Mouse (Mus musculus) cerebellum, adult 9-10 months (tissue): ENCODE measurements around the gene Vwa2.

ENCODE experiments used
- DNase-seq: peaks from one replicate; pipeline ENCODE4 v3.0.0; 2022

Gene Vwa2

GRCm38 (mm10) chr19:56873816-56874600, at the start of gene Vwa2:
Vwa2 (plus strand) TSS chr19:56874249.
- no peak for DNase-seq

DNA sequence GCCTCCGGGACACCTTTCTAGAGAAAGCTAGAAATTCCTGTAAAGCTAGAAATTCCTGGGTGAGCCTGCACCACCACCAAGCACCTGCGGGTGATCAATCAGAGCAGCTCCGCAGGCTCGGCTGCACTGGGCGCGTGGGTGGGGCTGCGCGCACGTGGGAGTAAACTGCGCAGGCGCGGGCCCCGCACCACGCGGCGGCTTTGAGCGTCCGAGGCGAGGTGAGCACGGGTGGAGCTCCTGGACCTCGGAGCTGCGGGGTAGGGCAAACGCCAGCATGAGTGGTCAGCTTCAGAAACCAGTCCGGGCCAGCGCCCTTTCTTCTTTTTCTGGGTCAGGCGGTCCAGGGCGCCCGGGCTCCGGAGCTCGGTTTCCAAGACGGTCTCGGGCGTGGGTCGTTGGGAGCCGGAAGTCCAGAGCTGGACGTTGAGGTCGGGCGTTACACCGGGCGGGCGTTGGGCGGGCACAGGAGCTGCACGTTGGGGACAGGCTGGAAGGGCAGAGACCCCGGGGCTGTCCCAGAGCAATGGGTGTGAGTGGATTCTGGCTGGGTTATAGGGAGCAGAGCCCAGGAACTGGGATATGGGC, 47.9 kb upstream of the Vwa2 start, which contains the start of gene Tdrd1:
Gene Tdrd1, plus strand, starts transcription at position 163 of the 585 bp plus-strand sequence.
- no peak for DNase-seq

- DNase-seq: no peak
Measured at GRCm38 (mm10) chr19:56828305-56828704, 45.7 kb upstream of the Vwa2 start.

DNA sequence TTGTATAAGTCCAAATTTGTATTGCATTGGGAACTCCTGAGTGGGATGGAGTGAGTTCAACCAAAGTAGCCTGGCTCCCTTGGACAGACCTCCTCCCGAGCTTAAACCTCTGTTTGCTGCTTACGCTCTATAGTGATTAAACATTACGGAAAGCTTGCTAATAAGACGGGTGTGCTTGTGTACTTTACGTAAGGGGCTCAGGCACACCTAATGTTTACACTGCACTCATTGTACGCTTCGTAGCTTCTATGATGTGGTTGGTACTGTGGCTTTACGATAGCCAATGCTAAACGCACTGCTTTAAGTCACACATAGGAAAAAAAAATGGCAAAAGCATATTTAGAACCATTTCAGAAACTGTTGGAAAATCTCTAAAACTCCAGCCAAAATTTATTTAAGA, 44.8 kb upstream of the Vwa2 start:
- DNase-seq: no peak

- DNase-seq: no peak
Measured at GRCm38 (mm10) chr19:56830163-56830562, 43.9 kb upstream of the Vwa2 start.

GRCm38 (mm10) chr19:56835340-56835739, 38.7 kb upstream of the Vwa2 start:
- no peak for DNase-seq

- DNase-seq: no peak
Measured at GRCm38 (mm10) chr19:56838942-56839706, 34.9 kb upstream of the Vwa2 start.

DNA sequence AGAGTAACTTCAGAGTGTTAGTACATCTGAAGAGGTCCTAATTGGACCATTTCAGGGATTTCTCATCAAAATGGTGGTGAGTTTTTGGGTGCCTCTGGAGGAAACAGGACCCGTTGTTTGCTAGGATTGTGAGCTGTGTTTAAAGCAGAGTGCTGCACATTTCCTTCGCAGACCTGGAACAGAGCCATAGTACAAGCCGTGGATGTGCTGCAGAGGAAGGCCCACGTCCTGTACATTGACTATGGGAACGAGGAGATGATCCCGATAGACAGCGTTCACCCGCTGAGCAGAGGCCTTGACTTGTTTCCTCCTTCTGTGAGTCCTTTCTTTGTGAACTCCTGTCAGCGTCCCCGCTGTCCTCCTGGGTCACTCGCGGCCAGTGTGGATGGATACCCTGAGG, 31.1 kb upstream of the Vwa2 start:
- no peak for DNase-seq

- no peak for DNase-seq
Measured at GRCm38 (mm10) chr19:56852590-56852989, 21.5 kb upstream of the Vwa2 start.

GRCm38 (mm10) chr19:56856455-56856854, 17.6 kb upstream of the Vwa2 start:
- DNase-seq: no peak

- DNase-seq: no peak
Measured at GRCm38 (mm10) chr19:56867701-56868100, 6.3 kb upstream of the Vwa2 start.

DNA sequence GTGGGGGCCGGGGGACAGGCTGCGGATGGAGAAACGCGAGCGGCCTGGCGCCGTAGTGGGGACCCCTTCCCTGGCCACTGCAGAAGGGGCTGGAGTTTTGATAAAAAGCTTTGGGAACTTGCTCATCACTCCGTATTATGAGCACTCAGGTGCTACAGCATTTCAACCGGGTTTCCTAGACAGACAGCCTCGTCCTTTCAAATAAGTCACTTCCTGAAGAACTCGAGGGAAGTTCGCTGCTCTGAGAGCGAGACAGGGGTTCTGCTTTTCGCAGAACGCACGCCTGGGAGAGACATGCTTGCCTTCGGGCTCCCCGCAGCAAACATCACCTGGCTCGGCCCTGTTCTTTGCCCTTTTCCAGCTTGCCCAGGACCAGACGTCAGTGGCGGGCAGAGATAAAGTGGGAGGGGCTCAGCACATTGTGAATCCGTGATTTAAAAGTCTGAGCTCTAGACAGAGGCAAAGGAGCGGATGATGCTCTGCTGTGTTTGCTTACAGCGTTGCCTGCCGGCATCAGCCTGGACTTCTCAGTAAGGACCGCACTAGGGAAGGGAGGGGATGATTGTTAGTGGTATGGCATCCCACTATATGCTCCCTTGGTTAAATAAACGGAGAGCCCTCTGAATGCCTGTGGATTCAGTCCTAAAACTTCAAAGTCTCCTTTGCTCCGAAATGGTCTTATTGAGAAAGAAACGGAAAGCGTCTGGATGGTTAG, 709 bp downstream of the Vwa2 start:
- no peak for DNase-seq

DNA sequence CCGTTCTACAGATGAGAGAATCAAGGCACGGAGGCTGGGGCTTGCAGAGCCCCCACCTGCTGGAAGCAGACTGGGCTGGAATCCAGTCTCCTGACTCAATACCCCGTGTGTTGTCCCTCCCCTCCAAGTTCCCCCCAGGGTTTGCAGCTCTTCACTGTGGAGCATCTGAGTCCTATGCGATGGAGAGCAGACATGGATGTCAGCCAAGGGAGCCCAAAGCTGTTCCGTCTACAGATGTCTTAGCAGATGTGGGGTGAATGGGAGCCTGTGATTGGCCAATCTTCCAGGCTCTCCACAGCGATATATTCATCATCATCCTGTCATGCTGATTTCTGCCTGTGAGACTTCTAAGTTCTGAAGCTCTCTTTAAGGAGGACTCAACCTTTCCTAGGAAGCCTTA, 3.3 kb downstream of the Vwa2 start:
- DNase-seq: no peak

DNA sequence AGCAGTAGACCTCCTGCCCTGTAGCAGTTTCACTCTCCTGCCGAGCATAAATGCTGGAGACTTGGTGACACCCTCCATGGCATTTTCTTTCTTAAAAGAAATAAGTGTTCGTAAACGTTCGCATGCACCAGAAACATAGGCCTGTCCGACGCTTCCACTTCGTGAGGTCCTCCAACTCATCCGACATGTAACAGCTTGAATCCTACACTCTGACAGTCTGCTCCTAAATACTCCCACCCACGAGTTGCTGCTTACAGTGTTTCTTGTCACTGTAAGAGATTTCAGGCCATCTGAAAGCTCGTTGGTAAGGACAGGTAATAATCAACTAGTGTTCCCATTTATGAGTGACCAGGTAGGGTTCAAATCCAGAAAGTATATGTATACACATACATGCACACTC, 13.8 kb downstream of the Vwa2 start:
- no peak for DNase-seq

- no peak for DNase-seq
Measured at GRCm38 (mm10) chr19:56888654-56889053, 14.6 kb downstream of the Vwa2 start.

DNA sequence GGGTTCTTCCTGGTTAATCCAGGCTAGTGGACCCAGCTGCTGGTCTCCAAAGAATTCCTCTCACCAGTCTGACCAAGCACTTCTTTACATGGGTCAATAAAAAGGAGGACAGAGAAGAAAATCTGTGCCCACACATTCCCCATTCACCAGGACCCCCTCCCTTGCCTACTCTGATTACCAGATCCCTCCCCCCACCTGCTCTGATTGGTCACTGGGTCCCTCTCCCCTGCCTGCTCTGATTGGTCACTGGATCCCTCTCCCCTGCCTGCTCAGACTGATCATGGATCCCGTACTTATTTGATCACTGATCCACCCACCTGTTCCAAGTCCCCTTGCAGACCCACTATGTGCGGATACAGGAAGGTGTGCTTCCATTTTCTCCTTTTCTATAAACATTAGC, 17.4 kb downstream of the Vwa2 start:
- no peak for DNase-seq

- peak; percentile 43 for DNase-seq
Measured at GRCm38 (mm10) chr19:56892586-56892985, 18.5 kb downstream of the Vwa2 start.

DNA sequence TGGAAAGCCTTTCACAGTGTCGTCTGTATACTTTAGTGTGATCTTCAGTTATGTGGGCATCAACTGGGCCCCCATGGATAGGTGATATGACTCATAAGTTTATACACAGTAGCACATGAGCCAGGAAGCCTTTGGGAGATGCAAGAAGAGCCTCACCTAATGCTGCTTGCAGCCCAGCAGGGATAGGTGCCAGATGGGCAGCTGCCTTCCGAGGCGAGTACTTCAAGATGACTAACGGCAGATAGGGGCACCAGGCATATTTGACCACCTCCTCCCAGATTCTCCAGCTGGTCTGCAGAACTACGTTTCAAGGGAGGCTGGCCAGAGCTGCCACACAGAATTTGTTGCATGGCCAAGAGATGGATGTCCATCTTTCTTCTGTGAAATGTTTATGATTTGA, 19.3 kb downstream of the Vwa2 start:
- DNase-seq: no peak

DNA sequence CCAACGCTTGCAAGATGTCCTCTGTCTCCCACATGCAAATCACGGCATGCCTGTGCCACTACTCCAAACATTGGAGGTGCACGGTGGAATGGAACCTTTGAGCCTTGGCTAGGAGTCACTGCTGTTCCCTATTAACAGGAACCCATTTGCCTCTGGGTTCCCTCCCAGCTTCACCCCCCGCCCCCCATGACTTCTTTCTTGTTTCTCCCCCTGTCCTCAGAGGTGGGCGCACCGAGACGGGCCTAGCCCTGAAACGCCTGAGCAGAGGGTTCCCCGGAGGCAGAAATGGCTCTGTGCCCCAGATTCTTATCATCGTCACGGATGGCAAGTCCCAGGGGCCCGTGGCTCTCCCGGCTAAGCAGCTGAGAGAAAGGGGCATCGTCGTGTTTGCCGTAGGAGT, 23.6 kb downstream of the Vwa2 start:
- DNase-seq: no peak

GRCm38 (mm10) chr19:56904095-56904494, 30.0 kb downstream of the Vwa2 start:
- DNase-seq: no peak

DNA sequence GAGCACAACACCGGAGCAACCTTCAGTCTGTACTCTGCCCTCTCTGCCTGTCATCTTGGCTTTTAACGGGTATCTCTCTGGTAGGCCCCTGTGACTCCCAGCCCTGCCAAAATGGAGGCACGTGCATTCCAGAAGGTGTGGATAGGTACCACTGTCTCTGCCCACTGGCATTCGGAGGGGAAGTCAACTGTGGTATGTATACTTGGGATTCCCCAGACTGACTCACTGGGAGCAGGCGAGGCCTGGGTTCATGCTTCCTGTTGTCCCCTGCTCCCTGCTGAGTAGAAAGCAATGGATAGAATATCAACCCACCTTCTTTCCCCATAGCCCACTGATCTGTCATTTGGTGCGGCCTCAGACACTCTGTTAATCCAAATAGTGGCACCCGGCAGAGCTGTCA, 31.3 kb downstream of the Vwa2 start:
- no peak for DNase-seq

- no peak for DNase-seq
Measured at GRCm38 (mm10) chr19:56907850-56908249, 33.8 kb downstream of the Vwa2 start.
